Mouse (Mus musculus) neutrophil, adult 5-6 weeks (primary cell): ENCODE results near the gene Cnot10. TPM values are rescaled to one million over a fixed set of nuclear protein-coding genes. Genes with fewer than 3 reads are reported as not detected.

Experiments used
- ATAC-seq: fragments of 151-379, 151-347 bp; 2 replicates; pipeline ENCODE4 v1.8.0; 2017; ENCODE audit warnings: mild to moderate bottlenecking, moderate TSS enrichment; ENCODE audit not compliant: insufficient number of reproducible peaks, poor library complexity, low FRiP score, severe bottlenecking; ENCODE audit errors: extremely low read depth
- total RNA-seq: library from RNA; stranded (forward); fragments of 200-1000 nt; gene quantifications from 2 replicates; pipeline ENCODE4 v1.2.3, GENCODE M21; 2017

Cnot10 gene
- total RNA-seq, 1 experiment from 2014 or later: 43.1 TPM

GRCm38 (mm10) chr9:114556276-114556855 is 83.6 kb downstream of the Cnot10 start:
- no peak for ATAC-seq

- no peak for ATAC-seq
These were observed 85.5 kb downstream of the Cnot10 start for GRCm38 (mm10) chr9:114554355-114554979.

GRCm38 (mm10) chr9:114553828-114554227 is 86.2 kb downstream of the Cnot10 start:
- ATAC-seq: no peak

- no peak for ATAC-seq
These were observed 90.0 kb downstream of the Cnot10 start for GRCm38 (mm10) chr9:114550033-114550432.

- ATAC-seq: no peak
These were observed 90.9 kb downstream of the Cnot10 start for GRCm38 (mm10) chr9:114549117-114549516.

GRCm38 (mm10) chr9:114548496-114548895 is 91.5 kb downstream of the Cnot10 start:
- no peak for ATAC-seq

- ATAC-seq: no peak
These were observed 92.3 kb downstream of the Cnot10 start for GRCm38 (mm10) chr9:114547643-114548077.

- ATAC-seq: no peak
These were observed 93.2 kb downstream of the Cnot10 start for GRCm38 (mm10) chr9:114546765-114547164.

GRCm38 (mm10) chr9:114544754-114545393 is 95.1 kb downstream of the Cnot10 start:
- no peak for ATAC-seq

DNA sequence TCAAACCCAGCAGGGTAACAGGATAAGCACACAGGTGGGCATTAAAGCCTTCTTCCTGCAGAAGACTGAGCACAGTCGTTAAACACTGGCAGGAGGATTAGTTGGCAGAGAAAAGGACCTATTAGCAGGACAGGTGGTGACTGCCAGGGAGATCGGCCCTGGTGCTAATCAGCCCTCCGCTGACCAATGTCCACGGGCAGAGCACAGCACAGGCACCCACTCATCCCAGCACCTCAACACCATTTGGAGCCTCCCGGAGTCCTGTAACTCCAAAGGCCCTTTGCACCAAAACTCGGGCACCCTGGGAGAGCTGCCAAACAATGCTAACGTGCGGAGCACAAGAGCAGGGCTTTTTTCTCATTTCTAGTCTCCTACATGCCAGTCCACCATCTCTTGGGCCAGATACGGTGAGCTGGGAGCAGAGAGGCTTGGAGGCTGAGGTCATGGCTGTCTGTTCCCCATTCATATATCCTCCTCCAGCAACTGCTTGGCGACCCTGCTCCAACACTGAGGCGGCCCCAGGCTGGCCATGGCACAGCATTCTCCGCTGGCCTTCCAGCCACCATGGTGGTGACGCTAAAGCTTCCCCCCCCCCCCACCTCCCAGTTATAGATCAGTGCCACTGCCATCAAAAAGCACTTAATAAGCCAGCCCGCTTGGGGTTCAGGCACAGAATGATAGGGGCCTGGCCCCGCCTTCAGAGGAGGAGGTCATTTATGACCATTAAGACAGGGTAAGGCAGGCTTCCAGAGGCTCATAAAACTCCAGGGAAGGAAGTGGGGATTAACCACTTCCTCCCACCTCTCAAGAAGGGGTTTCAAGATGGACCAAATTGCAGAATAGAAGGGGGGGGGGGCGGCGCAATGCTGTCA is 95.9 kb downstream of the Cnot10 start:
- no peak for ATAC-seq

GRCm38 (mm10) chr9:114541279-114541741 is 98.7 kb downstream of the Cnot10 start:
- ATAC-seq: no peak

- ATAC-seq: no peak
These were observed 100.9 kb downstream of the Cnot10 start for GRCm38 (mm10) chr9:114538996-114539563.

GRCm38 (mm10) chr9:114536628-114537027 is 103.4 kb downstream of the Cnot10 start:
- ATAC-seq: no peak

Other genes starting within 250 kb of the Cnot10 start
- gene Crtap, start 249.5 kb downstream of the Cnot10 start, total RNA-seq: 6.4 TPM in 2 replicates
- gene Glb1, start 239.1 kb downstream of the Cnot10 start, total RNA-seq: 7.4 and 7.9 TPM in 2 replicates
- gene Tmppe, start 239.1 kb downstream of the Cnot10 start, total RNA-seq: 6.3 TPM in 2 replicates
- gene Ccr4, start 135.3 kb downstream of the Cnot10 start, total RNA-seq: 0.61 TPM in 1 of 2 replicates, not detected in the other
- not detected in 2 replicates for gene C130032M10Rik, start 124.5 kb downstream of the Cnot10 start, total RNA-seq
- not detected in 2 replicates for gene Trim71, start 75.8 kb downstream of the Cnot10 start, total RNA-seq
- 68.3 and 74.4 TPM in 2 replicates for gene Dync1li1, start 48.6 kb upstream of the Cnot10 start, total RNA-seq
- 301 and 316 TPM in 2 replicates for gene Cmtm6, start 90.9 kb upstream of the Cnot10 start, total RNA-seq
- 130 and 159 TPM in 2 replicates for gene Cmtm7, start 141.7 kb upstream of the Cnot10 start, total RNA-seq
- gene Cmtm8, start 204.0 kb upstream of the Cnot10 start, total RNA-seq: 2.1 and 3.3 TPM in 2 replicates